ENCODE assay signal across 20 mouse cellular contexts in genomic region chr6:38055471-38056330, GRCm38 (mm10). TPM values are rescaled to one million over a fixed set of nuclear protein-coding genes. Genes with fewer than 3 reads are reported as not detected.
DNase-seq lines count a peak whose midpoint lies in the region.
"Had no signal": no experiment of that assay in that cellular context is flagged by ENCODE, and none has a peak within 500 bp of the region (broad histone marks: within the 10 kb centered on the region; RNA-seq: fewer than 3 reads in every experiment).

No protein-coding gene starts in this region.

- peak overlapping the region; percentile 94 for H3K27ac ChIP-seq in brown adipose tissue, adult 24 weeks (replicated peaks; ENCODE audit: low read depth, low read length)
- H3K27ac ChIP-seq in heart, embryonic 10.5 days: no peak overlapping the region
- H3K27ac ChIP-seq: forebrain, embryonic 13.5 days; hindbrain, embryonic 13.5 days; kidney, postnatal 0 days; midbrain, embryonic 10.5 days; neural tube, embryonic 15.5 days; stomach, embryonic 15.5 days had no signal

- 76% methylated on average over 15 of the region's 15 CpGs for WGBS in heart, embryonic 10.5 days

- no peaks in the 10 kb centered on the region for H3K36me3 ChIP-seq in heart, embryonic 10.5 days
- H3K36me3 ChIP-seq: hindbrain, embryonic 13.5 days; midbrain, embryonic 10.5 days; neural tube, embryonic 15.5 days; stomach, embryonic 15.5 days had no signal

- H3K27me3 ChIP-seq in heart, embryonic 10.5 days (ENCODE audit: insufficient read depth, poor library complexity, severe bottlenecking): no peaks in the 10 kb centered on the region
- H3K27me3 ChIP-seq: forebrain, embryonic 13.5 days; hindbrain, embryonic 13.5 days; neural tube, embryonic 15.5 days; stomach, embryonic 15.5 days had no signal

- peak; percentile 74 for DNase-seq in kidney, adult 11 months
- DNase-seq in kidney, postnatal 10 days: no peak
- peak; percentile 26 for DNase-seq in 416B (ENCODE audit: low read depth)
- peak; percentile 10 for DNase-seq in CD4-positive helper T cell, adult 2 months (ENCODE audit: low read depth, low spot score)
- no peak for DNase-seq in Muller cell, postnatal 12 days (ENCODE audit: inconsistent ontology term)
- no peak for DNase-seq in heart, embryonic 10.5 days (ENCODE audit: low spot score)
- DNase-seq in spleen, postnatal 4 days (ENCODE audit: low spot score in 2 of 2): no peak
- DNase-seq: cerebellum, adult 11-12 months; heart, adult 18-20 months; layer of hippocampus, postnatal 36 days; liver, postnatal 0 days; thymus, postnatal 25 days had no signal

- H3K4me1 ChIP-seq in brown adipose tissue, adult 24 weeks (ENCODE audit: control insufficient read depth, insufficient read depth, insufficient read length, low read length): no peaks in the 10 kb centered on the region
- H3K4me1 ChIP-seq in heart, embryonic 10.5 days: no peaks in the 10 kb centered on the region
- H3K4me1 ChIP-seq: forebrain, embryonic 13.5 days; hindbrain, embryonic 13.5 days; midbrain, embryonic 10.5 days; neural tube, embryonic 15.5 days; stomach, embryonic 15.5 days had no signal

- H3K9me3 ChIP-seq in heart, embryonic 10.5 days: no peaks in the 10 kb centered on the region
- H3K9me3 ChIP-seq: forebrain, embryonic 13.5 days; hindbrain, embryonic 13.5 days; midbrain, embryonic 10.5 days; neural tube, embryonic 15.5 days; stomach, embryonic 15.5 days had no signal

- peak overlapping the region; percentile 35 for H3K4me3 ChIP-seq in brown adipose tissue, adult 24 weeks (ENCODE audit: insufficient read depth, low read depth, low read length)
- no peak overlapping the region for H3K4me3 ChIP-seq in heart, embryonic 10.5 days
- H3K4me3 ChIP-seq: forebrain, embryonic 13.5 days; hindbrain, embryonic 13.5 days; midbrain, embryonic 10.5 days; neural tube, embryonic 15.5 days; stomach, embryonic 15.5 days had no signal

RNA-seq across cellular contexts. Expression of gene Svopl, which starts 8.9 kb away (rescaled TPM):
- 1.4 and 5.2 TPM in 2 replicates for polyA plus RNA-seq in brown adipose tissue, adult 24 weeks (2012; ENCODE audit: insufficient read depth, insufficient read length, missing spikeins)
- polyA plus RNA-seq in heart, embryonic 10.5 days (2016; fragmentation: Nextera tagmentation; extraction: Ambion mirVana): 0.33 and 0.55 TPM in 2 replicates

RNA-seq across cellular contexts. Expression of gene Tmem213, which starts 53.4 kb away (rescaled TPM):
- polyA plus RNA-seq in brown adipose tissue, adult 24 weeks (2012; ENCODE audit: insufficient read depth, insufficient read length, missing spikeins): not detected in 2 replicates
- not detected in 2 replicates for polyA plus RNA-seq in heart, embryonic 10.5 days (2016; fragmentation: Nextera tagmentation; extraction: Ambion mirVana)
- polyA plus RNA-seq: forebrain, embryonic 13.5 days; heart, postnatal 0 days; hindbrain, embryonic 13.5 days; liver, postnatal 0 days; midbrain, embryonic 10.5 days; neural tube, embryonic 15.5 days had no signal

Comparison
In these comparisons a context has a peak if more than half of its experiments do, and no peak if none do; other contexts are left out.
1. DNase-seq: peak in kidney, adult 11 months (single experiment), 416B (single experiment) and CD4-positive helper T cell, adult 2 months (single experiment); none in kidney, postnatal 10 days (single experiment), Muller cell, postnatal 12 days (single experiment), heart, embryonic 10.5 days (single experiment) and spleen, postnatal 4 days (0 of 2).